Mouse (Mus musculus): ENCODE results near the gene Fgf22. TPM values are rescaled to one million over a fixed set of nuclear protein-coding genes. Genes with fewer than 3 reads are reported as not detected.

The Fgf22 gene
- total RNA-seq, 2 experiments from 2014 or later, result 1.0 to 1.5 TPM

Other genes starting within 250 kb of the Fgf22 start
- gene Plpp2, start 221.3 kb upstream of the Fgf22 start, total RNA-seq (2021), result 1 to 10 TPM; 5.3 to 6.9 TPM
- 10 to 100 TPM; 53.2 to 56.4 TPM for gene Mier2, start 199.9 kb upstream of the Fgf22 start, total RNA-seq (2021)
- under 1 TPM in 1 of 2 experiments, not detected in 1; 0.44 TPM for gene Theg, start 167.7 kb upstream of the Fgf22 start, total RNA-seq (2021)
- gene C2cd4c, start 141.1 kb upstream of the Fgf22 start, total RNA-seq (2021), result 10 to 100 TPM; 12.1 to 12.3 TPM
- 10 to 100 TPM; 39.2 to 48.2 TPM for gene Shc2, start 117.2 kb upstream of the Fgf22 start, total RNA-seq (2021)
- under 1 TPM in 1 of 2 experiments, not detected in 1; 0.22 TPM for gene Odf3l2, start 109.3 kb upstream of the Fgf22 start, total RNA-seq (2021)
- not detected for gene Madcam1, start 90.5 kb upstream of the Fgf22 start, total RNA-seq (2021)
- 10 to 100 TPM; 74.9 to 79.7 TPM for gene Tpgs1, start 85.7 kb upstream of the Fgf22 start, total RNA-seq (2021)
- 10 to 100 TPM; 67.1 to 77.7 TPM for gene Cdc34, start 72.9 kb upstream of the Fgf22 start, total RNA-seq (2021)
- gene Gzmm, start 66.1 kb upstream of the Fgf22 start, total RNA-seq (2021), result 1 to 10 TPM; 2.4 to 3.1 TPM
- gene Bsg, start 50.6 kb upstream of the Fgf22 start, total RNA-seq (2021), result 100 to 1,000 TPM; 610 to 665 TPM
- 100 to 1,000 TPM; 108 to 110 TPM for gene Hcn2, start 38.4 kb upstream of the Fgf22 start, total RNA-seq (2021)
- 10 to 100 TPM; 39.2 to 44.6 TPM for gene Polrmt, start 8.5 kb upstream of the Fgf22 start, total RNA-seq (2021)
- 10 to 100 TPM; 82.7 to 92.9 TPM for gene Rnf126, start 11.9 kb downstream of the Fgf22 start, total RNA-seq (2021)
- gene Fstl3, start 22.2 kb downstream of the Fgf22 start, total RNA-seq (2021), result 1 to 10 TPM; 1.2 to 2.1 TPM
- gene Prss57, start 35.9 kb downstream of the Fgf22 start, total RNA-seq (2021), result under 1 TPM; 0.30 to 0.33 TPM
- gene Palm, start 38.5 kb downstream of the Fgf22 start, total RNA-seq (2021), result 100 to 1,000 TPM; 307 to 325 TPM
- under 1 TPM; 0.66 to 0.89 TPM for gene Misp, start 65.9 kb downstream of the Fgf22 start, total RNA-seq (2021)
- gene Ptbp1, start 99.4 kb downstream of the Fgf22 start, total RNA-seq (2021), result 10 to 100 TPM; 44.0 to 66.0 TPM
- 1 to 10 TPM; 1.1 to 1.4 TPM for gene Prtn3, start 119.4 kb downstream of the Fgf22 start, total RNA-seq (2021)
- 10 to 100 TPM; 32.4 to 34.4 TPM for gene Plppr3, start 119.6 kb downstream of the Fgf22 start, total RNA-seq (2021)
- not detected for gene Elane, start 131.2 kb downstream of the Fgf22 start, total RNA-seq (2021)
- gene Cfd, start 135.8 kb downstream of the Fgf22 start, total RNA-seq (2021), result not detected
- 10 to 100 TPM; 55.5 to 56.2 TPM for gene Med16, start 153.8 kb downstream of the Fgf22 start, total RNA-seq (2021)
- not detected for gene Gm26602, start 155.8 kb downstream of the Fgf22 start, total RNA-seq (2021)
- gene Kiss1r, start 161.9 kb downstream of the Fgf22 start, total RNA-seq (2021), result 1 to 10 TPM; 6.6 to 6.7 TPM
- 100 to 1,000 TPM; 428 to 450 TPM for gene R3hdm4, start 166.1 kb downstream of the Fgf22 start, total RNA-seq (2021)
- gene Arid3a, start 172.0 kb downstream of the Fgf22 start, total RNA-seq (2021), result 1 to 10 TPM; 4.6 to 6.9 TPM
- 10 to 100 TPM; 42.9 to 45.8 TPM for gene Wdr18, start 205.1 kb downstream of the Fgf22 start, total RNA-seq (2021)
- gene Grin3b, start 215.6 kb downstream of the Fgf22 start, total RNA-seq (2021), result under 1 TPM; 0.12 to 0.15 TPM
- gene Tmem259, start 229.3 kb downstream of the Fgf22 start, total RNA-seq (2021), result 100 to 1,000 TPM; 125 to 131 TPM
- 1 to 10 TPM; 5.8 to 6.0 TPM for gene Cnn2, start 233.5 kb downstream of the Fgf22 start, total RNA-seq (2021)
- 10 to 100 TPM in 1 of 2 experiments, 1 to 10 TPM in 1; 9.6 to 10.2 TPM for gene Abca7, start 241.4 kb downstream of the Fgf22 start, total RNA-seq (2021)